Mouse (Mus musculus) frontal cortex, postnatal 14 days (tissue): ENCODE measurements at regions not wholly inside any gene's neighbourhood (a gene's known extent, or its start where the extent isn't known, plus 50 kb on each side); places are given as distances from the start of the nearest gene placed in this dataset.
"Not testable (repeated sequence)": the region's sequence is repeated elsewhere in the genome, so short reads cannot be mapped to it uniquely, and the experiment has no call there.

ENCODE experiments used
- DNase-seq, 2 experiments: peaks; one replicate each; pipeline ENCODE4 v3.0.0; 2022; ENCODE audit warnings: low spot score in 2 of 2

GRCm38 (mm10) chr5:18502831-18503230 is 142.7 kb upstream of the Gnai1 start:
- no peak for DNase-seq

DNA sequence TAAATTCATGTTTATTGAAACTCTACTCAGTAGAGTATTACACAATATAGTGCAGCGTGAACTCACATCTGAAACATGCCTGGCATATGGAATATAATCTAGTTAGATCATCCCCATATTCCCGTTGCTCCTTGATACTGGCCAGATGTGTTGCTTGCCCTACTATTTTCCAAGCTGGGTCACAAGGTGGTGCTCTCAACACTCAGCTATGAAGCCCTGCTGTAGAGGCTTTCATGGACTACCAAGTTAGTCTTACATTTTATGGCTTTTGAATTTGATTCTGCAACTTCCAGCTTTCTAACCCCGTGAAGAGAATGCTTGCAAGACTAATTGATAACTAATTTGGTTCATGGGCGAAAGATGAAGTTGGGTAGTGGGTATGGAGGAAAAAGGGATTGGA is 134.2 kb upstream of the Gnai1 start:
- no peak for DNase-seq

DNA sequence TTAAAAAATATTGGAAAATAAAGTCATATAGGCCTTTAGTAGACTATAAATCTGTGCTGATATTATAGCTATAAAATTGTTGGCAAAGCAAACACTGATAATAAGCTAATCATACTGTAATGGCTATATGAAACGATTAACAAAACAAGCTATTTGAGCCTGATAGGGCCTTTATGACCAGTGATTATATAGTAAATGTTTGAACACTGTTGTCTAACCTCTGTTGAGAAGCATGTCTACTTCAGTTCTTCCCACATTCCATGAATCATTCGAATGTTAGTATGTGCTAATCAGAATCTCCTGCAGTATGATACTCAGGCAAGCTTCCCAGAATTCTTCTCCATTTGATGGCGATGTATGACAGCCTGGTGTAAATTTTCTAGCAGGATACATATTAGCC is 129.6 kb upstream of the Gnai1 start:
- no peak for DNase-seq

DNA sequence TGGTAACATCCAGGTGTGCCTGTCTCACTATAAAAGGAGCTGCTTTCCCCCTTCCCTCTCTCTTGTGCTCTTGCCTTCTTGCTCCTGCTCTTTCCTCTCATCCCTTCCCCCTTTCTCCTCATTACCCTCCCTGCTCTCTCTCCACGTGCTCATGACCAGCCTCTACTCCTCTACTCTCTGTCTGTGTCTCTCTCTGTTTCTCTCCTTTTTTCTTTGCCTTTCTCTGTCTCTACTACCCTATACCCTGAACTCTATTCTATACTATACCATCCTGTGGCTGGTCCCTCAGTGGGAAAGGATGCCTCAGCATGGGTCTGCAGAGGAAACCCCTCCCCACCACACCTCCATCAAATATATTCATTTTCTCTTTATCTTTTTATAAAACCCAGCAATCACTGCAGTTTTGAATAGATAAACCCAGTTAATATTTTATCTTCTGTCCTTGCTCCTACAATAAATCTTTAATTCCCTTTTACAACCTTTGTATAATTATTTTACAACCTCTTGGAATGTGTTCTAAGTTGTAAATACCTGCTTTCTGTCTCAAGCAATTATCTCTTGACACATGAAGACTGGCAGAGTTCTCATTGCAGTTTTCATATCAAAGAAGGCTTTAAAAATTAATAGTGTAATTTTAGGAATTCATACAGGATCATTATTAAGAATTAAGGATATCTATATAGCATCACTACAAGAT is 127.1 kb upstream of the Gnai1 start:
- no peak for DNase-seq

DNA sequence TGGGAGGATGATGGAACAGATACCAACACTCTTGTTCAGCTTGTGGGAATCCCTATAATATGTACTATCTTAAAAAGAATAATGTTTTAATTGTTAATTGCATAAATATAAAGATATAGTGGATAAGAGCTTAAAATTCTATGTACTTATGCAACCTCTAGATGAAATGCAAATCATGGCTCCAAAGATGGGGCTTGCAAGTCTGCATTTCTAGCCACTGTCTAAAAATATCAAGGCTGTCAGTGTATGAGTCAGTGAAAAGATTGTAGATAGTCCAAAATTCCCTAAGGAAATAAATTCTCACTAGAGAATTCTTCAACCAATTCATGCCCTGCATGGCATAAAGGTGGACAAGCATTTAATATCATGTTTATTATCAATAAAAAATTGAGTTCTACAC is 124.2 kb upstream of the Gnai1 start:
- DNase-seq: no peak

DNA sequence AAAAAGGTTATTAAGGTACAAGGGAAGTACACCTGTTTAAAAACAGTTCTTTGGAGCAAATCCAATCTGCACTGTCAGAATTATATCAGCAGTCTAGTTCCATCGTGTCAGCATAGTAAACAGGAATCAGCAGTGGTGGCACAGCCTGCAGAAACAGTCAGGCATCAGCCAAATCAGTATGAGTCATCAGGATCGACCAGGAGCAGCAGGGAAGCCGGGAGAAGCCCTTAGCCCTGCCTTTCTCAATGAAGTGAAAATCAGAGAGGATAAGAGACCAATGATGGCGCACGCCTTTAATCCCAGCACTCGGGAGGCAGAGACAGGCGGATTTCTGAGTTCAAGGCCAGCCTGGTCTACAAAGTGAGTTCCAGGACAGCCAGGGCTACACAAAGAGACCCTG is 118.3 kb upstream of the Gnai1 start:
- no peak for DNase-seq

GRCm38 (mm10) chr5:18477372-18478017 is 117.3 kb upstream of the Gnai1 start:
- no peak for DNase-seq

DNA sequence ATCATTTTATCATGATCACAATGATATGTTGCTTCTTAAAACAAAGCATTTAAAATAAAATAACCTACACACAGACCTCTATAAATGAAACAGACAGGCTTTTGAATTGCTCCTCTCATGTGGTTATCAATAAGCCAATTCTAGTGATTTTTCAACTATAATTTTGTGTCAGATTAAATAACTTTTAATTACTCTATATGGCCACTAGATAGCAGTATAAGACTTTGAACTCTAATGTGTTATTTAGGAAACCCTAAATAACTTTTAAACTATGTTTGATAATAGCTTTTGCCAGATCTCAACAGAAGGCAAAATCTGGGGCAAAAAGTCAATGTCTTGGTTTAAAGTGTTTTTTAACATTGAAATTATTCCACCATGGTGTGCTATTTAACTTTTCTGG is 112.0 kb upstream of the Gnai1 start:
- DNase-seq: no peak

DNA sequence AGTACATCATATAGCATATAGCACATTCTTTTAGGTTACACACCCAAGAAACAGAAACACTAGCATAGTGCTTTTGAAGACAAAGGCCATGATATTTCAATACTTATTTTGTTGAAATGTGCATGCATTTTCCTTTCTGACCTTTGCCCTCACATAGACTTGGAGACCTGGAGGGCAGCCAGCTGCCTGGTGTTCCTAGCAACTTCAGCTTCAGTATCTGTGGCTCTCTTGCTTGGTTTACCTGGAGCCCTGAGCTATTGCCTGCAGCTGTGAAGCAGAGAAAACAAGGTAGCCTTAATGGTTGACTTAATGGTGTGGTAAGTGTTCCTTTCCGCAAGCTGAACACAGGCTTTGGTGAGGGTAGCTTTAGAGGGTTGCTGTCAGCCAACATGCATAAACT is 97.6 kb upstream of the Gnai1 start:
- no peak for DNase-seq

- no peak for DNase-seq
These were observed 96.0 kb upstream of the Gnai1 start for GRCm38 (mm10) chr5:18456196-18456595.

DNA sequence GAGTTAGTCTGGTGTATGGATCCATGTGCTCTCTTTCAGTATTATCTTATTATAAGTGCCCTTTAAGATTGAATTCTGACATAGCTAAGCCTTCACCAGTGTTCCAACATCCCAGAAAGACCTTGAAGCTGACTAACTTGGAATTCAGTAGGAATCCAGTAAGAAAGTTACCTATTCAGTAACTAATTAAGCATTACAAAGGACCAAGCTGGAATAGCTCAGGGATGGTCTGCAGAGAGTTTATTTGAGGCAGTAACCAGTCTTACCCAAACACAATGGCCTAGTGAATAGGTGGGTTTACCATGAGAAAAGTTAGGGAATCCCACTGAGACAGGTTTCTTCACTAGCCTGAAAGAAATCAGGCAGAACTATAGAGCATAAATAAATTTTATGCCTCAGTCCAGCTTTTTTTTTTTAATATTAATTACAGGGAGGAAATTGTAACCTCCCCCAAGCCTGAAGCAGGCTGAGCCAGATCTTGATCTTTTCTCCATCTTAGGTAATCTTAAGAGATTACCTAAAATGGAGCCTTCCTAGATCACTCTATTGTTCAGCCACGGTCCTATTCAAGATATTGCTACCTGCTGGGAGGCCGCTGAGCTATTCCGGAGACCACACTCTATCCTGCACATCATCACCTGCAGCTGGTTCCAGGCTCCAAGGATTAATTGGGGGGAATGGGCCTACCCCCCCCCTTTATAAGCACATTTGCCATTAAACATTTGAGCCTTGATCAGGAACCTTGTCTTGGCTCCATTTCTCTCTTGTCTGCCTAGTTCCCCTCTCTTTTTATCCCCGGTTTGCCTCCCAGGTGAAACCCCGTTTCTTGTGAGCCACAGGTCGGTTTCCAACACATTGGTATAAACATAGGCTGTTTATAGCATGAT is 93.0 kb upstream of the Gnai1 start:
- not testable (repeated sequence) for DNase-seq

DNA sequence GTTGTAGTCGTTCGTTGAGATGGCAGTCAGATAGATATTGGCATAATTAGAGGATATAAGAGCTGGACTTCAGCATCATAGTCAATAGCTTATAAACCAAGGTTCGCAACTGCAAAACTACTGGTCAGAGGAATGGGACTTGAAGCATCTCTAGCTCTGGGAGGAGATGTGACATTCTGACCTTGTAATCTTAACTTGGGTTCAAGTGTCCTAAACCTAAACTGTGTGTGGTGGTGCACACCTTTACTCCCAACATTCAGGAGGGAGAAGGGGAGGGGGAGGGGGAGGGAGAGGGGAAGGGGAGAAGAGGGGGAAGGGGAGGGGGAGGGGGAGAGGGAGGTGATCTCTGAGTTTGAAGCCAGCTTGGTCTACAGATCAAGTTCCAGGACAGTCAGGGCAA is 89.1 kb upstream of the Gnai1 start:
- no peak for DNase-seq

- no peak for DNase-seq
These were observed 88.1 kb upstream of the Gnai1 start for GRCm38 (mm10) chr5:18448330-18448670.

- DNase-seq: no peak
These were observed 87.6 kb upstream of the Gnai1 start for GRCm38 (mm10) chr5:18447665-18448329.

- peak in 1 of 2 experiments; percentile 75 for DNase-seq
These were observed 85.8 kb upstream of the Gnai1 start for GRCm38 (mm10) chr5:18445969-18446368.

DNA sequence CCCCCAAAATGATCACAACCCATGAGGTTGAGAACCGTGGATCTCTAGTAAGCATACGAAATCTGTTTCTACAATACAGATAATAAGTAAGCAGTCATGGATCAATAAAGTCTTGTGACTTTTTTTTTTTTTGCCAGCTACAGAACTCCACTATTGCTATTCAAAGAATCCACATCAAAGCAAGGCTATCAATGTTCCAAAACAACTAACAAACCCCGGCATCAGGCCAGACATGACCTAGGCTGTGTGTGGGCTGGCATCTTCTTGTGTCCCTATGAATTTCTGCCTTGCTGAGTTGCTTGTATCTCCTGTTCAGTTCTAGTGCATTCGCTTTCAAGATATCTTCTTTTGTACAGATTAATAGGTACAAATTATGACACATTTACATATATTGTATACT is 79.8 kb upstream of the Gnai1 start:
- no peak for DNase-seq

DNA sequence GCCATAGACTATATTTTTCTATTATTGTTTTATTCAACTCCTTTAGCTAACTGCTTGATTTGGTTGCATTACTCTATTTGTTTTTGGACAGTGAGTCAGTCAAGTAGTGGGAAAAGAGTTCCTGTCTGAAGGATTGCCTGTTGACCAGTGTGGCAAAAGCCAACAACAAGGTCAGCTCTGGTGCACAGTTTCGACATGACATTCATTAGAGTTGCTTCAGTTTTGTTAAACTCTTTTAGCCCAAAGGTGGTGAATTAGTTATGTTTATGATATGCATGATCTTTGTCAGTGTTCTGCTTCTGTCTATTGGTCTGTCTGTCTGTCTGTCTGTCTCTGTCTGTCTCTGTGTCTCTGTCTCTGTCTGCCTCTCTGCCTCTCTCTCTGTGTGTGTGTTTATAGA is 79.1 kb upstream of the Gnai1 start:
- no peak for DNase-seq

DNA sequence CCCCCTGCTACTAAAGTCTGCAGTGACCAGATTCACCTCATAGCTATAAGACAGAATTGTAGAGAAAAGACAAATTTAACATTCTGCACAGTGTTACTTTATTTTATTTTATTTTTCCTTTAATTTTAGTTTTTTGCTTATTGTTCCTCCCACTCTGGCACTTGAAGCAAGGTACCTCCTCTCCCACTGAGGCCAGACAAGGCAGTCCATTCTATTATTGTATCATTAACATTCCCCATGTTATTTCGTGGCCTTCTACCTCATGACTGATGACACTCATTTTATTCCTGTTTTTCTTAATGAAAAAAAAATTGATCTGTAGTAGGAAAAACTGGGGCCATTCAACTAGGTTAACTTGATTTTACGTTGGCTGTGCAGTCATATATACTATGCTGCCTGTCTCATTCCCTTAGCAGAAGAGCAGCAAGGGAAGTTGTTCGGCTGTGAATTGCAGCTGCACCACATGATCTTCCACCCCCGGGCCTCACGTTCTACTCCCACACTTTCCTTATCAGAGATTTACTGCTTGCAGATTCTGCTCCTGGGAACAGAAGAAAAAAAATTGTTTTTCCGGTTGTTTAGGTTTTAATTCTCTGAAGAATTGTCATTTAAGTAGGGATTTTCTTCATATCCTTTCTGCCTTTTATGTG is 76.1 kb upstream of the Gnai1 start:
- DNase-seq: no peak

GRCm38 (mm10) chr5:18434245-18434644 is 74.1 kb upstream of the Gnai1 start:
- DNase-seq: no peak

DNA sequence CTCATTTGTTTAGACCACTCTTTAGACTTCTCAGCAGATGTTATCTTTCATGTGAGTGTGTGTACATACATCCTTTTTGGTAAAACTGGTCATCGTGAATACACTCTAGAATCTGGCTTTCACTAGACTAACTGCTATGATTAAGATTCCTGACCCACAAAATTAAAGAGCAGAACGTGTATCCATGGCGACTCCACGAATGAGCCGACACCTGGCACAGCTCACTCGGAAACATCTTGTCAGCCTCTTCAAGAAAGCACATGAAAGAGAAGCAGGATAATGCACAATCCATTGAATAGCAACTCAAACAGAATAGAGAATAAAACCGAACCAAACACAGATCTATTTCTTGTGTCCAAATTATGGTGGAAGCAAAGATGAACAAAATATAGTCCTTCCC is 73.1 kb upstream of the Gnai1 start:
- no peak for DNase-seq

GRCm38 (mm10) chr5:18425098-18425497 is 64.9 kb upstream of the Gnai1 start:
- DNase-seq: no peak

DNA sequence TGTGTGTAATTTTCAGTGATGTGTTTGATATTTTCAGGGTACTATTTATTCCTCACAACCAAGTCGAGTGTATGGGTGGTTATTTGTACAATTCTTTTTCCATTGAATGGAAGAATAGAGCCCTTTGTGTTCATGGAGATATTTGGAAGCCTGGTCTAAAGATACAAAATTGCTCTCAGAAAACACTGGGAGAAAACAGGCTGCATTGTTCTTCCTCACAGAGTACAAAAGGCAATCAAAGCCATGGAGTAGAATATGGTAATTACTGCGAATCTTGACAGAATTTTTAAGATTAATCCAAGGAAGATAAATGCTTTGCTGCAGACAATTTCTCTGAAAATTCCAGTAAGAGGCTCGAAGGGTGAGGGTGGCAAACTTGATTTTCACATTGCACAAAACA is 54.7 kb upstream of the Gnai1 start:
- no peak for DNase-seq
